Mouse (Mus musculus): ENCODE measurements around the gene Sema3e. TPM values are rescaled to one million over a fixed set of nuclear protein-coding genes. Genes with fewer than 3 reads are reported as not detected.

Sema3e gene
- polyA plus RNA-seq (2015; fragmentation: Nextera tagmentation; extraction: Ambion mirVana): 0.02 and 0.06 TPM in 2 replicates

DNA sequence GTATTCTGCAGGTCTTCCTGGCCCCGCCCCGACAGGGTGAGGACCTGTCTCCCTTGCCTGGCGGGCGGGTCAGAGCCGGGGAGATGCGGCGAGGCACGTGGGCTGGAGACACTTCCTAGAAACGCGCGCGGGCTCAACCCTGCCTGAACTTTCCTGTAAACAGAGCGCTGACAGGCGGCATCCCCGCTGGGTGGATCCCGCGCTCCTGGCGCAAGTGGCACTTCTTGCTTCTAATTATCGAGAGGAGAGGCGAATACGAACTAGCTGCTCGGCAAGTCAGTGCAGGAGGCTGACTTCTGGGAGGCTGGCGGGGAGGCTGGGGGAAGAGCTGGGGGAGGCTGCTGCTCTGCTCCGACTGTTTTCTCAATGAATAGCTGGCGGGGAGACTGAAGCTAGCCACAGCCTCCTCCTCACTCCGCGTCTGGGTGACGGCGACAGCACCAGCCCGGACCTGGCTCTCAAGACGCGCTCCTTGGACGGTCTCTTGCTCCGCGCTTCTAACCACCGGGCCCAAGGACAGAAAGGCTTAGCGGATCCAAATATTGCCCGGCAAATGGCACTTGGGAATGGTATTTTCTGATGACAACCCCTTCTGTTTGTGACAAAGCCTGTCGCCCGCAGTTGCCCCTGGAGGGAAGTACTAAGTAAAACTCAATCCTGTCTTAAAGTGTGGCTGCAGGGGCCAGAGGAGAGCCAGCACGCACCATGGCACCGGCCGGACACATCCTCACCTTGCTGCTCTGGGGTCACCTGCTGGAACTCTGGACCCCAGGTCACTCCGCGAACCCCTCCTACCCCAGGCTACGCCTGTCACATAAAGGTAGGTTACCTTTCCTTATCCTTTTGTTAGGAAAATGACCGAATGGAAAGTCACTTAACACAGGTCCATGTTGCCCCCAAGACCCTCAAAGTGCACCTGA, at the start of gene Sema3e:
TSS of gene Sema3e (plus strand) at position 72 of the 920 bp plus-strand sequence.
- no peaks in the 10 kb centered on the region for H3K9me3 ChIP-seq (replicated peaks)
- no peaks in the 10 kb centered on the region for H3K36me3 ChIP-seq (replicated peaks)
- no peak within 1 kb of the TSS for H3K9ac ChIP-seq
- H3K4me3 ChIP-seq (replicated peaks): peak within 1 kb of the TSS; percentile 28
- peak within 1 kb of the TSS; percentile 55 for H3K4me2 ChIP-seq
- 2% methylated on average over 47 of the region's 47 CpGs for WGBS (ENCODE audit: insufficient replicate concordance)
- no peak for ATAC-seq (ENCODE audit: insufficient read depth)
- no peaks in the 10 kb centered on the region for H3K4me1 ChIP-seq (replicated peaks)
- no peak within 1 kb of the TSS for H3K27ac ChIP-seq (replicated peaks)
- H3K27me3 ChIP-seq: peaks cover 12% of the 10 kb centered on the region

DNA sequence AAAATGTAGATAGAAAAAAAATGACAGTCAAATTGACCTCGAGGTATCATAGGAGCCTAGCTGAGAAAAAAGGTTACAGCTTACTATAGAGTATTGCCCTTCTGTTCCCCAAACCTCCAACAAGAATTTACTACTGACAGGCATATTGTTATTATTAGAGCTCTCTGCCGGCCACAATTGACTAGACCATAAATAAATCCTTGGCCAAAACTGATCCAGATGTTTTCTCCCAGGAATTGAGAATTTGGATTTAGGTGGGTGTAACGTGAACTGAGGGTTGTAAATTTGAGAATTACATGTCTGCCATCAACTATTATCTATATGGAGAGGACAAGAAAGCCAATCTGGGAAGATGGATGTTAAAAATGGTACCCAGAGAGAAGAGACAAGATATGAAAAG, 47.5 kb upstream of the Sema3e start:
- 51% methylated on average over 3 of the region's 3 CpGs for WGBS (ENCODE audit: insufficient replicate concordance)
- Histone ChIP-seq H3K27ac (replicated peaks) (no peak overlapping the region), H3K27me3 (no peaks in the 10 kb centered on the region), H3K36me3 (replicated peaks) (no peaks in the 10 kb centered on the region), H3K4me3 (replicated peaks) (no peak overlapping the region), H3K4me1 (replicated peaks) (no peaks in the 10 kb centered on the region), H3K4me2 (no peak overlapping the region), H3K9me3 (replicated peaks) (no peaks in the 10 kb centered on the region), H3K9ac (no peak overlapping the region)
- no peak for ATAC-seq (ENCODE audit: insufficient read depth)

DNA sequence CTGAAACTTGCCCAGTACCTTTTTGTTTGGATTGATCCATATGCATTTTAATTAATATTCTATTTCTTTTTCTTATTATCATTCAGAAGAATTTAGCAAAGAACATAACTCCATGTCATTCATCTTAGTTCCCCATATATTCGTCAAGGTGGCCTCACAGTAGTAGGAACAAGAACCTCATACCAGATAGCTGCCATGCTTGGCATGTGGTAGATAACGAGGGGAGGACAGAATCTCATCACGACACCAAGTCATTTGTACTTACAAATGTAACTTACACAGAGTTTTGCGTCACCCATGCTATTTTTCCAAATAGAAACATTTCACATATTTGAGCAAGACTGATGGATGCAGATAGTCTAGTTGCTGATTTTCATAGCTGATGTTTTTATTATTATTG, 45.9 kb upstream of the Sema3e start:
- no peak for ATAC-seq (ENCODE audit: insufficient read depth)
- no peaks in the 10 kb centered on the region for H3K4me1 ChIP-seq (replicated peaks)
- H3K36me3 ChIP-seq (replicated peaks): no peaks in the 10 kb centered on the region
- no peaks in the 10 kb centered on the region for H3K27me3 ChIP-seq
- no peak overlapping the region for H3K4me3 ChIP-seq (replicated peaks)
- no peak overlapping the region for H3K4me2 ChIP-seq
- 44% methylated on average over 4 of the region's 4 CpGs for WGBS (ENCODE audit: insufficient replicate concordance)
- no peaks in the 10 kb centered on the region for H3K9me3 ChIP-seq (replicated peaks)
- H3K9ac ChIP-seq: no peak overlapping the region
- H3K27ac ChIP-seq (replicated peaks): no peak overlapping the region

DNA sequence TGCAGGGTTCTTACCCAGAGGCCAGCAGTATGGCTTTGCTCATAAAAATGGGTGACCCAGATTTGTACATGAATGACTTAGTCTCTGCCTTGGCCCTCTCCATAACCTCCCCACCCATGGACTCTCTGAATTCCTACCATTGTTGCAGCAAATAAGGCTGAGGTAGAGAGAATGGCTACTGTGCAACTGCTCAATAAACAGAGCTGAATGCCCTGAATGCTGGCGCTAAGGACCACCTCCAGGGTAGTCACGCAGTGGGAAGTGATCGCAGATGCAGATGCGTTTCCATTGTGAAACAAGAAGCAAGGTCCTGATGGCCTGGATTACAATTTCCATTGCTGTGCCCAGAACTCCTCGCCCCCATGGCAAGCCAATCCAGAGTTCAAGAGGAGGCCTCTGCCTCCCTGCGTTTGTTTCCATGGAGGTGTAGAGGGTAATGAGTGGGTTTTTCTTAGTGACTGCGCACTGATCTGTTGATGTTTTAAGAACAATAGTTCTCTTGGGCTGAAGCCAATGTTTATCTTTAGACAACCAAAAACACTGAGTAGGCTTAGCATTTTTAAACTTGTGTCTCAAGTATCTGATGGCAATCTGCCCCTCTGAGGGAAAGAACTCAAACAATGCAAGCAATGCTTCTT, 42.5 kb upstream of the Sema3e start:
- Histone ChIP-seq H3K4me1 (replicated peaks) (no peaks in the 10 kb centered on the region), H3K9me3 (replicated peaks) (no peaks in the 10 kb centered on the region), H3K27ac (replicated peaks) (no peak overlapping the region), H3K4me3 (replicated peaks) (no peak overlapping the region), H3K9ac (no peak overlapping the region), H3K27me3 (no peaks in the 10 kb centered on the region), H3K4me2 (no peak overlapping the region), H3K36me3 (replicated peaks) (no peaks in the 10 kb centered on the region)
- WGBS (ENCODE audit: insufficient replicate concordance): 58% methylated on average over 7 of the region's 7 CpGs
- ATAC-seq (ENCODE audit: insufficient read depth): no peak

DNA sequence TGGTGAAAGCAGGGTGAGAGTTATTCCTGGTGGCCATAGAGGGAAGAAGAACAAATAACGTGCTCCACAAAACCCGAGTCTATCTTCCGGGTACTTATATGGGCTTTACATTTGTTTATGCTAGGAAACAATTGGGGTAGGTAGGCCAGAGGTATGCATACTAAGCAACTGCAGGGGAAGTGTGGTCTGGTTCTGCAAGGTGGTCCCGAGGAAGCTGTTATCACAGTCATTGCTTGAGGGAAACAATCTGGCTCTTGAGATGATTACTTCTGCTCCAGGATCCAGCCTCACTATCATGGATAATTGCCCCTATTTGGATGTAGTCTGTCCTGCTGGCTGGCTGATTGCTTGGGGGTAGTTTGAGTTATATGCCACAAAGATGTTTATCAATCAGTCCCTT, 41.5 kb upstream of the Sema3e start:
- H3K27me3 ChIP-seq: no peaks in the 10 kb centered on the region
- no peaks in the 10 kb centered on the region for H3K9me3 ChIP-seq (replicated peaks)
- H3K4me2 ChIP-seq: no peak overlapping the region
- no peak overlapping the region for H3K9ac ChIP-seq
- ATAC-seq (ENCODE audit: insufficient read depth): no peak
- H3K36me3 ChIP-seq (replicated peaks): no peaks in the 10 kb centered on the region
- H3K4me3 ChIP-seq (replicated peaks): no peak overlapping the region
- H3K4me1 ChIP-seq (replicated peaks): no peaks in the 10 kb centered on the region
- WGBS (ENCODE audit: insufficient replicate concordance): 30% methylated on average over 4 of the region's 4 CpGs
- H3K27ac ChIP-seq (replicated peaks): no peak overlapping the region

DNA sequence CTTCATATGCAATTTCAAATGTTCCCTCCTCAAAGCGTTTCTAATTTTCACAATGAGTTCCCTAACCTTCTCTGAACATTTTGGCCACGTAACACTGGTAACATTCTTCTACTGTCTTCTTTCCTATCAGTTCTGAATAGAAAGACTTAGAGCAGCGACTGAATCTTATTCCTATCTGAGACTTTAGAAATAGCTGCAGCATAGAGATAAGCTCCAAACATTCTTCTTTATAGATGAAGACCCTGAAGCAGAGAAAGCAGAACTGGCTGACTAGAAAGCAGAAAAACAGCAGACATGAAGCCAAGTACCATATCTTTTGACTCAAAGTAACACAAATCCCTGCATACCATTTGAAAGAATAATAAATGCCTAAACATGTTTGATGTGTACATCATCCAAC, 39.4 kb upstream of the Sema3e start:
- Histone ChIP-seq H3K36me3 (replicated peaks) (no peaks in the 10 kb centered on the region), H3K4me2 (no peak overlapping the region), H3K27me3 (no peaks in the 10 kb centered on the region), H3K4me3 (replicated peaks) (no peak overlapping the region), H3K4me1 (replicated peaks) (no peaks in the 10 kb centered on the region), H3K27ac (replicated peaks) (no peak overlapping the region), H3K9ac (no peak overlapping the region), H3K9me3 (replicated peaks) (no peaks in the 10 kb centered on the region)
- no peak for ATAC-seq (ENCODE audit: insufficient read depth)
- 35% methylated on average over 3 of the region's 3 CpGs for WGBS (ENCODE audit: insufficient replicate concordance)

DNA sequence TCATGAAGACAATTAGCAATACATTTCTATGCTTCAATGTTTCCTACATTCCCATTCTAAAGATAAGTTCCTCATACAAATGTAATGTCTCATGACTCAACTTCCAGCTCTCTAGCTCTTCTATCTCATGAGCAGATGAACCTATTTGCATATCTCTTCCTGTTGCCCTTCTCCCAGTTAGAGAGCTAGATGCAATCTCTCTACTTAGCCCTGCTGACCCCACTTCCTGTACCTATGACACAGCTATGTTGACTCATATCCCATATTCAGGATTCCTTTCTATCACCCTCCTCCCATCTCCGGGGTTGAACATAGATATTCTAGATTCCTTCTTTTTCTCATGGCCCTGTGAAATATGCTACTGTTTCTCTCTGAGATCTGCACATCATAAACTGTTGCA, 38.0 kb upstream of the Sema3e start:
- WGBS (ENCODE audit: insufficient replicate concordance): 33% methylated on average over 1 of the region's 1 CpGs
- no peak for ATAC-seq (ENCODE audit: insufficient read depth)

DNA sequence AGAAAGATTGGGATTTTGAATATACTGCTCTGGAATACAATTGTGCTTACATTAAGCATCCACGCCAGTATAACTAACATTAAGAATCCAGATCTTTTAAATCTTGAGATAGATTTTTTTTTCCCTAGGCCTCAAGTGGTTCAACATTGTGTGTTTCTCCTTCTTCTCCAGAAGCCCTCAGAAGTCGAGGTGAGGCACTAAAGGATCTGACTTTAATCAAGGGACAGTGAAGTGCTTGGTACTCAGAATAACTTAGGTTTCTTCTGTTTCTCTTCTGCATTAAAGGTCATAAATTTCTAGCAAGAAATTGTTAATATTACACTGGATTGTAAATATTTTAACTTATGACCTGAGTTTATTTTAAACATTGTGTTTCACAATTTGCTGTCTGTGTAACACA, 37.1 kb upstream of the Sema3e start:
- ATAC-seq (ENCODE audit: insufficient read depth): no peak
- H3K27me3 ChIP-seq: no peaks in the 10 kb centered on the region
- H3K4me3 ChIP-seq (replicated peaks): no peak overlapping the region
- no peaks in the 10 kb centered on the region for H3K4me1 ChIP-seq (replicated peaks)
- no peak overlapping the region for H3K4me2 ChIP-seq
- no peak overlapping the region for H3K27ac ChIP-seq (replicated peaks)
- no peak overlapping the region for H3K9ac ChIP-seq
- 43% methylated on average over 2 of the region's 2 CpGs for WGBS (ENCODE audit: insufficient replicate concordance)
- no peaks in the 10 kb centered on the region for H3K36me3 ChIP-seq (replicated peaks)
- H3K9me3 ChIP-seq (replicated peaks): no peaks in the 10 kb centered on the region

More for the DNA sequence above, 38.0 kb upstream of the Sema3e start:
- H3K27me3 ChIP-seq: no peaks in the 10 kb centered on the region
- no peak overlapping the region for H3K4me2 ChIP-seq
- no peaks in the 10 kb centered on the region for H3K4me1 ChIP-seq (replicated peaks)
- no peaks in the 10 kb centered on the region for H3K36me3 ChIP-seq (replicated peaks)
- no peaks in the 10 kb centered on the region for H3K9me3 ChIP-seq (replicated peaks)
- H3K9ac ChIP-seq: no peak overlapping the region
- H3K27ac ChIP-seq (replicated peaks): no peak overlapping the region
- H3K4me3 ChIP-seq (replicated peaks): no peak overlapping the region

DNA sequence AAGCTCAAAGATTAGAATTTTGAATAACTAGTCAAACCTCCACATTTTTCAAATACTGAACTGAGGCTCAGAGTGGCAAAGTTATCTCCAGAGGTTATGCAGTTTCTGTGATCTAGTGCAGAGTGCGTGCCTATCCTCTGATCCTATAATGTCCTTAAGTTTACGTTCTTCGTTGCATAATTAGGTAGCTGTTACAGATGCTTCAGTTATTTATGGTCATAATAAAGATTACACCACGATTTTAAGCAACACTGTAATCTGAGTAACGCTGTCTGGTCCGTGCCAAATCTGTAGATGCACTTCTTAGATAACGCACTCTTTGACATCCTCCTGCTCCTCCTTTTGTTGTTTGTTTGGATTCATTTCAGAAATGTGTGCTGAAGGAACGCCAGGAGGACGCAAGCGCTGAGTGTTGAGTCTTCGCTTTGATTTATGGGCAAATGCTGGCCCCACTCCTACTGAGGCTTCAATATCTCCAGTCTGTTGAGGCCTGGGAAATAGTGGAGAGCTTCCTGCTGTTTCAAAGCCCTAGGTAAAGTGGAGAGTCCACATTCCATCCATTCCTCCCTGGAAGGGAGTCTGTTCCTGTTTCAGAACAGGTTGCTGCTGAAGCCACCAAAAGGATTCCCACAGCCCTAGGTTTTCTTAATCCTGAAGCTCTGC, 32.2 kb upstream of the Sema3e start:
- WGBS (ENCODE audit: insufficient replicate concordance): 33% methylated on average over 11 of the region's 11 CpGs
- H3K4me2 ChIP-seq: no peak overlapping the region
- ATAC-seq (ENCODE audit: insufficient read depth): no peak

DNA sequence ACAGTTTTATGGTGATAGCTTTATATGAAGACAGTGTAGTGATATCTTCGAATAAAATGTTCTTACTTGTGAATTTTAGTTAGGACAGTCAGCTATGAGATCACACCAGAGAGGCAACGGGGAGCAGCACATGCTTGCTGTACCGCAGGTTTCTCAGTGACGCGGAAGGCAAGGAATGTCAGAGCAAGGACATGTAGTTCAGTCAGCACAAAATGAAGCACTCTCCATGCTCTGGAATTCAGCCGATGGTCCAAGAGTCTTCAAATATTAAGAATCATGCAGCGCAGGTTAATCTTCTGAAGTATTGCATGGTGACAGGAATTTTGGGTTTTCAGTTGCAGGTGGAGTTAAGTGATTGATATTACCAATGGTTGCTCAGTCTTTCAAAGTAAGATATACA, 3.3 kb downstream of the Sema3e start:
- Histone ChIP-seq H3K27me3 (peaks cover 12% of the 10 kb centered on the region), H3K4me2 (no peak overlapping the region), H3K4me1 (replicated peaks) (no peaks in the 10 kb centered on the region), H3K4me3 (replicated peaks) (no peak overlapping the region), H3K9ac (no peak overlapping the region), H3K27ac (replicated peaks) (no peak overlapping the region), H3K36me3 (replicated peaks) (no peaks in the 10 kb centered on the region), H3K9me3 (replicated peaks) (no peaks in the 10 kb centered on the region)
- ATAC-seq (ENCODE audit: insufficient read depth): no peak
- WGBS (ENCODE audit: insufficient replicate concordance): 68% methylated on average over 7 of the region's 7 CpGs

More for the DNA sequence above, 32.2 kb upstream of the Sema3e start:
- no peaks in the 10 kb centered on the region for H3K9me3 ChIP-seq (replicated peaks)
- H3K9ac ChIP-seq: no peak overlapping the region
- H3K4me3 ChIP-seq (replicated peaks): no peak overlapping the region
- H3K27me3 ChIP-seq: no peaks in the 10 kb centered on the region
- no peak overlapping the region for H3K27ac ChIP-seq (replicated peaks)
- no peaks in the 10 kb centered on the region for H3K36me3 ChIP-seq (replicated peaks)
- H3K4me1 ChIP-seq (replicated peaks): no peaks in the 10 kb centered on the region

DNA sequence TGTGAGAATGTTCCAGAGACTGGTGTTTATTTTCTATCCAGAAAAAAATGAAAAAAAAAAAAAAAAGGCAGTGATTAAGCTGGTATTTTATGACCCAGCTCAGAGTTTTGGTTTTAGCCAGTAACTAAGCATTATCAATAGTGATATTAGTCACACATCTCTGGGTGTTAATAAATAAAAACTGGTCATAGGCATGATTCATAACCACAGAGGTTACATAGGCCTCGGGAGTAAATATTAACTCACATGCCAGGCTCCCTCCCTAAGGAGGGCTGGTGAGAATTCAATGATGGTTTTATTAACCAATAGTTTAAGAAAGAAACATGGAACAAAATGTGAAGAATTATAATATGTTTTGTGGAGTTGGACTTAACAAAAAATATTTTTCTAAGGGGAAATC, 5.7 kb downstream of the Sema3e start:
- H3K4me1 ChIP-seq (replicated peaks): no peaks in the 10 kb centered on the region

More for the DNA sequence above, 5.7 kb downstream of the Sema3e start:
- 53% methylated on average over 1 of the region's 1 CpGs for WGBS (ENCODE audit: insufficient replicate concordance)
- no peak for ATAC-seq (ENCODE audit: insufficient read depth)
- H3K4me2 ChIP-seq: no peak overlapping the region
- H3K27me3 ChIP-seq: peaks cover 2% of the 10 kb centered on the region
- H3K4me3 ChIP-seq (replicated peaks): no peak overlapping the region
- H3K27ac ChIP-seq (replicated peaks): no peak overlapping the region
- H3K9ac ChIP-seq: no peak overlapping the region
- no peaks in the 10 kb centered on the region for H3K36me3 ChIP-seq (replicated peaks)
- H3K9me3 ChIP-seq (replicated peaks): no peaks in the 10 kb centered on the region

Data from liver, embryonic 15.5 days (tissue).